Mouse (Mus musculus) limb, embryonic 14.5 days (tissue): ENCODE measurements at regions not wholly inside any gene's neighbourhood (a gene's known extent, or its start where the extent isn't known, plus 50 kb on each side); places are given as distances from the start of the nearest gene placed in this dataset.

ENCODE experiments used
- ATAC-seq: fragments of 200-750 bp; cut with Nextera tagmentation; 2 replicates; pipeline ENCODE4 v1.8.0; 2017; ENCODE audit warnings: low read depth, moderate number of reproducible peaks, moderate TSS enrichment; ENCODE audit not compliant: low FRiP score
- DNase-seq: peaks from one replicate; pipeline ENCODE4 v3.0.0-alpha.2; 2015; ENCODE audit warnings: low spot score
- H3K27ac ChIP-seq: fragments of 300-500 bp; sonication (generic); replicated peaks from 2 replicates; pipeline ENCODE4 v1.5.1; 2014; ENCODE audit warnings: low read depth, mild to moderate bottlenecking, low read length, moderate library complexity, mixed read lengths
- H3K27me3 ChIP-seq: fragments of 300-500 bp; sonication (generic); 2 replicates; pipeline ENCODE4 v1.6.1; 2014; ENCODE audit warnings: low read length, mixed read lengths; ENCODE audit not compliant: control insufficient read depth, insufficient read depth
- H3K36me3 ChIP-seq: fragments of 300-500 bp; sonication (generic); 2 replicates; pipeline ENCODE4 v1.6.1; 2014; ENCODE audit warnings: mild to moderate bottlenecking, low read length, moderate library complexity, mixed read lengths; ENCODE audit not compliant: control insufficient read depth, insufficient read depth
- H3K4me1 ChIP-seq: fragments of 300-500 bp; sonication (generic); 2 replicates; pipeline ENCODE4 v1.6.1; 2014; ENCODE audit warnings: antibody characterized with exemption, low read length, mixed read lengths; ENCODE audit not compliant: control insufficient read depth, insufficient read depth
- H3K4me2 ChIP-seq: fragments of 300-500 bp; sonication (generic); replicated peaks from 2 replicates; pipeline ENCODE4 v1.6.1; 2014; ENCODE audit warnings: low read depth, mild to moderate bottlenecking, low read length, moderate library complexity; ENCODE audit not compliant: severe bottlenecking
- H3K4me3 ChIP-seq: fragments of 300-500 bp; sonication (generic); replicated peaks from 2 replicates; pipeline ENCODE4 v1.5.1; 2014; ENCODE audit warnings: low read length
- H3K9ac ChIP-seq: fragments of 300-500 bp; sonication (generic); 2 replicates; pipeline ENCODE4 v1.6.1; 2014; ENCODE audit warnings: mild to moderate bottlenecking, low read depth, low read length, moderate library complexity; ENCODE audit not compliant: severe bottlenecking
- H3K9me3 ChIP-seq: fragments of 300-500 bp; sonication (generic); 2 replicates; pipeline ENCODE4 v1.6.1; 2016; ENCODE audit warnings: low read length; ENCODE audit not compliant: control insufficient read depth
- POLR2A ChIP-seq: fragments of 200-500 bp; IDR thresholded peaks from 2 replicates; pipeline ENCODE4 v1.8.0; 2012; ENCODE audit warnings: inconsistent platforms, mild to moderate bottlenecking, moderate library complexity, borderline replicate concordance; ENCODE audit not compliant: insufficient read depth, insufficient read length; ENCODE audit errors: extremely low read depth
- WGBS: fragments of 180-500 bp; shearing (Covaris S2); extraction: QIAGEN DNeasy Blood & Tissue Kit; methylation state at CpG from one replicate; pipeline ENCODE4 v1.1.7; 2014; 5-methylcytosine and 5-hydroxymethylcytosine counted together

- no peak for TF ChIP-seq POLR2A
- Histone ChIP-seq H3K9me3 (no peaks in the 10 kb centered on the region), H3K4me2 (no peak overlapping the region), H3K9ac (no peak overlapping the region), H3K4me3 (no peak overlapping the region), H3K27ac (no peak overlapping the region), H3K4me1 (no peaks in the 10 kb centered on the region), H3K36me3 (no peaks in the 10 kb centered on the region), H3K27me3 (no peaks in the 10 kb centered on the region)
- no peak for DNase-seq
- WGBS, result 45% methylated on average over 2 of the region's 2 CpGs
- no peak for ATAC-seq
Observed at GRCm38 (mm10) chr14:92958138-92958537, 932.3 kb downstream of the Pcdh9 start.

- whole genome bisulfite sequencing, result 85% methylated on average over 3 of the region's 3 CpGs
- DNase-seq (no peak), ATAC-seq (no peak)
- no peaks in the 10 kb centered on the region for H3K27me3 ChIP-seq
- no peaks in the 10 kb centered on the region for H3K36me3 ChIP-seq
- H3K9me3 ChIP-seq, result no peaks in the 10 kb centered on the region
- H3K4me2 ChIP-seq, result no peak overlapping the region
- no peak for TF ChIP-seq POLR2A
- H3K27ac ChIP-seq, result no peak overlapping the region
- H3K4me1 ChIP-seq, result no peaks in the 10 kb centered on the region
- H3K9ac ChIP-seq, result no peak overlapping the region
- H3K4me3 ChIP-seq, result no peak overlapping the region
Observed at GRCm38 (mm10) chr14:92955485-92955884, 935.0 kb downstream of the Pcdh9 start.

- Histone ChIP-seq H3K27me3 (no peaks in the 10 kb centered on the region), H3K27ac (no peak overlapping the region), H3K9ac (no peak overlapping the region), H3K9me3 (no peaks in the 10 kb centered on the region), H3K36me3 (no peaks in the 10 kb centered on the region), H3K4me3 (no peak overlapping the region), H3K4me1 (no peaks in the 10 kb centered on the region), H3K4me2 (no peak overlapping the region)
- TF ChIP-seq POLR2A, result no peak
- ATAC-seq (peak; percentile 60), DNase-seq (peak; percentile 58)
- 34% methylated on average over 6 of the region's 6 CpGs for WGBS
Observed at GRCm38 (mm10) chr14:92907623-92908045, 982.8 kb downstream of the Pcdh9 start.

GRCm38 (mm10) chr14:92874548-92874947 is 1015.9 kb downstream of the Pcdh9 start:
- no peak for TF ChIP-seq POLR2A
- 87% methylated on average over 7 of the region's 7 CpGs for WGBS
- no peaks in the 10 kb centered on the region for H3K27me3 ChIP-seq
- no peak overlapping the region for H3K9ac ChIP-seq
- no peak overlapping the region for H3K4me3 ChIP-seq
- H3K36me3 ChIP-seq, result no peaks in the 10 kb centered on the region
- ATAC-seq, result no peak
- no peak for DNase-seq
- H3K4me2 ChIP-seq, result no peak overlapping the region
- H3K9me3 ChIP-seq, result no peaks in the 10 kb centered on the region
- H3K27ac ChIP-seq, result no peak overlapping the region
- H3K4me1 ChIP-seq, result no peaks in the 10 kb centered on the region

GRCm38 (mm10) chr14:92866462-92866861 is 1024.0 kb downstream of the Pcdh9 start:
- Histone ChIP-seq H3K4me2 (no peak overlapping the region), H3K4me3 (no peak overlapping the region), H3K27me3 (no peaks in the 10 kb centered on the region), H3K4me1 (no peaks in the 10 kb centered on the region), H3K27ac (no peak overlapping the region), H3K36me3 (no peaks in the 10 kb centered on the region), H3K9me3 (no peaks in the 10 kb centered on the region), H3K9ac (no peak overlapping the region)
- no peak for TF ChIP-seq POLR2A
- DNase-seq, result no peak
- ATAC-seq, result no peak
- 55% methylated on average over 2 of the region's 2 CpGs for WGBS

GRCm38 (mm10) chr14:92862942-92863341 is 1027.5 kb downstream of the Pcdh9 start:
- no peaks in the 10 kb centered on the region for H3K9me3 ChIP-seq
- TF ChIP-seq POLR2A, result no peak
- H3K4me3 ChIP-seq, result no peak overlapping the region
- ATAC-seq, result no peak
- H3K4me1 ChIP-seq, result no peaks in the 10 kb centered on the region
- no peak for DNase-seq
- no peak overlapping the region for H3K27ac ChIP-seq
- no peak overlapping the region for H3K9ac ChIP-seq
- WGBS, result 38% methylated on average over 2 of the region's 2 CpGs
- no peaks in the 10 kb centered on the region for H3K36me3 ChIP-seq
- H3K4me2 ChIP-seq, result no peak overlapping the region
- H3K27me3 ChIP-seq, result no peaks in the 10 kb centered on the region
